Mouse (Mus musculus): Measurements from ENCODE around the gene Adprh.

GRCm38 (mm10) chr16:38478296-38478695 lies 25.8 kb upstream of the Adprh start:
- no peak for TF ChIP-seq CTCF (IDR thresholded peaks at IDR 0.05; ENCODE audit: low read depth, low read length)
- no peak for TF ChIP-seq POLR2A (IDR thresholded peaks at IDR 0.05; ENCODE audit: extremely low read depth, insufficient read depth, low read length)

All from liver, adult 2 months (tissue).